Mouse (Mus musculus): Measurements from ENCODE around the gene Agbl4.

- TF ChIP-seq CTCF (IDR thresholded peaks at IDR 0.05; ENCODE audit: insufficient read depth, low read length) (no peak), POLR2A (IDR thresholded peaks at IDR 0.05; ENCODE audit: borderline replicate concordance, extremely low read depth, low read depth, low read length) (no peak)
Measured at GRCm38 (mm10) chr4:111579115-111579862, 1181.8 kb downstream of the Agbl4 start.
